Mouse (Mus musculus) hindbrain, embryonic 12.5 days (tissue): ENCODE measurements around the gene Cwh43. TPM values are rescaled to one million over a fixed set of nuclear protein-coding genes. Genes with fewer than 3 reads are reported as not detected.

Experiments used
- ATAC-seq: fragments of 200-750 bp; cut with Nextera tagmentation; 2 replicates; pipeline ENCODE4 v1.8.0; 2017; ENCODE audit warnings: moderate TSS enrichment; ENCODE audit not compliant: low FRiP score
- H3K27ac ChIP-seq: fragments of 300-500 bp; sonication (generic); 2 replicates; pipeline ENCODE4 v1.5.1; 2016; ENCODE audit warnings: mild to moderate bottlenecking
- H3K27me3 ChIP-seq: fragments of 300-500 bp; sonication (generic); 2 replicates; pipeline ENCODE4 v1.6.1; 2016; ENCODE audit warnings: mild to moderate bottlenecking
- H3K36me3 ChIP-seq: fragments of 300-500 bp; sonication (generic); 2 replicates; pipeline ENCODE4 v1.6.1; 2016; ENCODE audit warnings: mild to moderate bottlenecking
- H3K4me1 ChIP-seq: fragments of 300-500 bp; sonication (generic); 2 replicates; pipeline ENCODE4 v1.6.1; 2016
- H3K4me2 ChIP-seq: fragments of 300-500 bp; sonication (generic); replicated peaks from 2 replicates; pipeline ENCODE4 v1.6.1; 2016; ENCODE audit warnings: mild to moderate bottlenecking
- H3K4me3 ChIP-seq: fragments of 300-500 bp; sonication (generic); 2 replicates; pipeline ENCODE4 v1.5.1; 2016; ENCODE audit warnings: mild to moderate bottlenecking
- H3K9ac ChIP-seq: fragments of 300-500 bp; sonication (generic); 2 replicates; pipeline ENCODE4 v1.6.1; 2016; ENCODE audit warnings: mild to moderate bottlenecking, moderate library complexity
- H3K9me3 ChIP-seq: fragments of 300-500 bp; sonication (generic); replicated peaks from 2 replicates; pipeline ENCODE4 v1.6.1; 2016; ENCODE audit warnings: mild to moderate bottlenecking
- WGBS: fragments of 180-500 bp; shearing (Covaris S2); methylation state at CpG from one replicate; pipeline ENCODE4 v1.1.7; 2016; 5-methylcytosine and 5-hydroxymethylcytosine counted together
- polyA plus RNA-seq: library from polyadenylated mRNA; unstranded; fragments of >200 nt; fragmentation: Nextera tagmentation; extraction: Ambion mirVana; gene quantifications from 2 replicates; pipeline ENCODE4 v1.2.1, GENCODE M21; 2016

Gene Cwh43
- polyA plus RNA-seq, 1 experiment from 2014 or later = not detected

DNA sequence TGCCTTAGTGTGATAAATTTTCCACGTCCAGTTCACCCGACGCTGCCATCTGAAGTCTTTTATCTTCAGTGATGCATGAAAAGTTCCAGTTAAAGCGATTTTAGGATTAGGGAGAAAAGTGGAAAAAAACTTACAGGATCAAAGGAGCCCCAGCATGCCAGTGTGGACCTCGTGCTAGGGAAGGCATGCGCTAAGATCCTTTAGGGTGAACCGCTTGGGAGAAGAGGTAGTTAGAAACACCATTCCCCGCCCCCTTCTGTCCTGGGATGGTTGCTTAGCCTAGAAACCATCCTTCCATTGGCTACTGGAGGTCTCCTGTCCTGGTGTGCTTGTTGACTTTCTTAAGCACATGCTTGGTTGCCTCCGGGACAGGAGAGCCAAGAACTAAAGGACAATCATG lies 29.8 kb upstream of the Cwh43 start:
- Histone ChIP-seq H3K36me3 (no peaks in the 10 kb centered on the region), H3K9ac (no peak overlapping the region), H3K9me3 (no peaks in the 10 kb centered on the region), H3K27ac (no peak overlapping the region), H3K4me2 (no peak overlapping the region), H3K27me3 (peaks cover 10% of the 10 kb centered on the region), H3K4me3 (no peak overlapping the region), H3K4me1 (no peaks in the 10 kb centered on the region)
- ATAC-seq = no peak
- 68% methylated on average over 9 of the region's 9 CpGs for WGBS

GRCm38 (mm10) chr5:73376491-73376890 lies 29.4 kb upstream of the Cwh43 start:
- no peak overlapping the region for H3K4me2 ChIP-seq
- H3K9ac ChIP-seq = no peak overlapping the region
- 93% methylated on average over 7 of the region's 7 CpGs for WGBS
- no peaks in the 10 kb centered on the region for H3K4me1 ChIP-seq
- H3K27ac ChIP-seq = no peak overlapping the region
- H3K4me3 ChIP-seq = no peak overlapping the region
- no peaks in the 10 kb centered on the region for H3K9me3 ChIP-seq
- no peak for ATAC-seq
- peaks cover 14% of the 10 kb centered on the region for H3K27me3 ChIP-seq
- H3K36me3 ChIP-seq = no peaks in the 10 kb centered on the region

GRCm38 (mm10) chr5:73379908-73380307 lies 26.0 kb upstream of the Cwh43 start:
- Histone ChIP-seq H3K27ac (no peak overlapping the region), H3K9me3 (no peaks in the 10 kb centered on the region), H3K4me1 (no peaks in the 10 kb centered on the region), H3K27me3 (peaks cover 15% of the 10 kb centered on the region), H3K4me2 (no peak overlapping the region), H3K36me3 (no peaks in the 10 kb centered on the region), H3K9ac (no peak overlapping the region), H3K4me3 (no peak overlapping the region)
- peak; percentile 82 for ATAC-seq
- 29% methylated on average over 3 of the region's 3 CpGs for WGBS

DNA sequence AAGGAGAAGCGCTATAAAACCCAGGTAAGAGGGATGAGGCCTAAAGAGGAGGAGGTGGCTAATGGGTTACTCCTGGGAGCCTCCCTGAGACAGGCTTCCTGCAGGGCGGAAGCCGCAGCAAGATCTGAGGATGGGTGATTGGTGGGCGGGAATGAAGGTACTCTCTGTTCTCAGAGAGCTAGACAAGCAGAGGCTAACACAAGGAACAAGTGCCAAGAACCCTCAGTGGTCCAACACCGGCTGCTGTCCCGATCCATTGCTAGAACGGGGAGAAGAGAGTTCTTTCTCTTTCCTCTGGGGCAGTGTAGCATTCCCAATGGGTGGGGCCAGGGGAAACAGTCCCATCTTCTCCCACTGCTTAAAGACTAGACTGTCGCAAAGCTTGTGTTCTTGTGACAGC lies 25.0 kb upstream of the Cwh43 start:
- no peak overlapping the region for H3K9ac ChIP-seq
- H3K4me2 ChIP-seq = no peak overlapping the region
- H3K36me3 ChIP-seq = no peaks in the 10 kb centered on the region
- 69% methylated on average over 8 of the region's 8 CpGs for WGBS
- no peak overlapping the region for H3K27ac ChIP-seq
- no peak for ATAC-seq
- H3K27me3 ChIP-seq = peaks cover 15% of the 10 kb centered on the region
- H3K4me3 ChIP-seq = no peak overlapping the region
- no peaks in the 10 kb centered on the region for H3K9me3 ChIP-seq
- no peaks in the 10 kb centered on the region for H3K4me1 ChIP-seq

- no peak for ATAC-seq
- 76% methylated on average over 7 of the region's 7 CpGs for WGBS
- Histone ChIP-seq H3K9me3 (no peaks in the 10 kb centered on the region), H3K4me2 (no peak overlapping the region), H3K4me1 (no peaks in the 10 kb centered on the region), H3K9ac (no peak overlapping the region), H3K27ac (no peak overlapping the region), H3K27me3 (peaks cover 15% of the 10 kb centered on the region), H3K36me3 (no peaks in the 10 kb centered on the region), H3K4me3 (no peak overlapping the region)
Observed at GRCm38 (mm10) chr5:73381510-73381909, 24.4 kb upstream of the Cwh43 start.

- ATAC-seq = no peak
- H3K27me3 ChIP-seq = peaks cover 15% of the 10 kb centered on the region
- WGBS = 84% methylated on average over 9 of the region's 9 CpGs
Observed at GRCm38 (mm10) chr5:73381976-73382540, 23.8 kb upstream of the Cwh43 start.

GRCm38 (mm10) chr5:73382737-73383646 lies 22.9 kb upstream of the Cwh43 start:
- Histone ChIP-seq H3K4me1 (no peaks in the 10 kb centered on the region), H3K4me3 (no peak overlapping the region), H3K27me3 (peaks cover 15% of the 10 kb centered on the region), H3K4me2 (no peak overlapping the region), H3K9ac (no peak overlapping the region), H3K36me3 (no peaks in the 10 kb centered on the region), H3K9me3 (no peaks in the 10 kb centered on the region), H3K27ac (no peak overlapping the region)
- ATAC-seq = peak; percentile 35
- 34% methylated on average over 3 of the region's 3 CpGs for WGBS

More at GRCm38 (mm10) chr5:73381976-73382540, 23.8 kb upstream of the Cwh43 start:
- no peak overlapping the region for H3K9ac ChIP-seq
- no peaks in the 10 kb centered on the region for H3K4me1 ChIP-seq
- H3K4me2 ChIP-seq = no peak overlapping the region
- no peak overlapping the region for H3K4me3 ChIP-seq
- H3K36me3 ChIP-seq = no peaks in the 10 kb centered on the region
- no peak overlapping the region for H3K27ac ChIP-seq
- H3K9me3 ChIP-seq = no peaks in the 10 kb centered on the region

- WGBS = 31% methylated on average over 4 of the region's 4 CpGs
- no peak overlapping the region for H3K4me2 ChIP-seq
- ATAC-seq = peak; percentile 74
- H3K27ac ChIP-seq = no peak overlapping the region
- no peaks in the 10 kb centered on the region for H3K9me3 ChIP-seq
- H3K27me3 ChIP-seq = peaks cover 15% of the 10 kb centered on the region
- H3K4me3 ChIP-seq = no peak overlapping the region
- no peaks in the 10 kb centered on the region for H3K36me3 ChIP-seq
- no peak overlapping the region for H3K9ac ChIP-seq
- no peaks in the 10 kb centered on the region for H3K4me1 ChIP-seq
Observed at GRCm38 (mm10) chr5:73383647-73383970, 22.3 kb upstream of the Cwh43 start.

GRCm38 (mm10) chr5:73393041-73393440 lies 12.8 kb upstream of the Cwh43 start:
- H3K4me3 ChIP-seq = no peak overlapping the region
- WGBS = 94% methylated on average over 9 of the region's 9 CpGs
- H3K4me1 ChIP-seq = no peaks in the 10 kb centered on the region
- no peaks in the 10 kb centered on the region for H3K9me3 ChIP-seq
- no peak for ATAC-seq
- no peak overlapping the region for H3K4me2 ChIP-seq
- no peak overlapping the region for H3K9ac ChIP-seq
- H3K36me3 ChIP-seq = no peaks in the 10 kb centered on the region
- H3K27ac ChIP-seq = no peak overlapping the region
- no peaks in the 10 kb centered on the region for H3K27me3 ChIP-seq

DNA sequence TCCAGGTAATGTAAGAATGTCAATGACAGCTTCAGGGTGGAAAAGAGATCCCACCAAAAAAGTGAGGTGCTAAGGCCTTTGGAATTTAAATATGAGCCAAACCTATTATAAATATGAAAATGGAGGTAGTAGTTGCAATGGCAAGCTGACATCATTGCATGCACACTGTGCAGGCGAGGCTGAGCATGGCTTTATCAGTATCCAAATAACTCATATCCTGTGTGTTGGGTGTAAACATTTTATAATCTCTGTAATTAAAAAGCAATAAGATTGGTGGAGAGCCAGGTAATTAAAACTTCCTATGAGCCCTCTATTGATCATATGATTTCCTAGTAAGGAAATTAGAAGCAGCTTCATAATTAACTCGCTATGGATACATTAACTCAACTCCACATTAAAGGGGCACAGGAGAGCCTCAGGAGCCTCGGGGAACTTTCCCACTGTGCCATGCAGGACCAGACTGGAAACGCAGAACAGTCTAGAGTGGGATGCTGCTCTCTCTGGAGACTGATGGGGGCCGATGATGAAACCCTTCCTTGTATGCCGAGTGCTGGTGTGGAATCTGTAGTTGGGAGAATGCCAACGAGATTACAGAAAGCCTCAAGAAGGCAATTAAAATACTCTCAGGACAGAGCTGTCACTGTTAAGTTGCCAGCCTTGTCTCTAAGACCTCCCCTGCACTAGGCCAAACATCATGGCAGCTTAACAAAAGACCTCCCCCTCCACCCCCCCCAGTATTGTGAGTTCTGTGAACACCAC lies 5.9 kb upstream of the Cwh43 start:
- Histone ChIP-seq H3K36me3 (no peaks in the 10 kb centered on the region), H3K4me3 (no peak overlapping the region), H3K4me2 (no peak overlapping the region), H3K9me3 (no peaks in the 10 kb centered on the region), H3K27me3 (peaks cover 17% of the 10 kb centered on the region), H3K9ac (no peak overlapping the region), H3K27ac (no peak overlapping the region), H3K4me1 (no peaks in the 10 kb centered on the region)
- ATAC-seq = peak; percentile 60
- 56% methylated on average over 7 of the region's 7 CpGs for WGBS

GRCm38 (mm10) chr5:73401341-73401740 lies 4.5 kb upstream of the Cwh43 start:
- no peaks in the 10 kb centered on the region for H3K9me3 ChIP-seq
- H3K4me2 ChIP-seq = no peak overlapping the region
- ATAC-seq = no peak
- peaks cover 27% of the 10 kb centered on the region for H3K27me3 ChIP-seq
- H3K27ac ChIP-seq = no peak overlapping the region
- H3K36me3 ChIP-seq = no peaks in the 10 kb centered on the region
- H3K4me3 ChIP-seq = no peak overlapping the region
- H3K4me1 ChIP-seq = peaks cover 7% of the 10 kb centered on the region
- no peak overlapping the region for H3K9ac ChIP-seq
- 79% methylated on average over 5 of the region's 5 CpGs for WGBS

GRCm38 (mm10) chr5:73402911-73403310 lies 3.0 kb upstream of the Cwh43 start:
- H3K4me1 ChIP-seq = peaks cover 8% of the 10 kb centered on the region
- H3K9ac ChIP-seq = no peak overlapping the region
- H3K9me3 ChIP-seq = no peaks in the 10 kb centered on the region
- no peak overlapping the region for H3K4me3 ChIP-seq
- no peak overlapping the region for H3K27ac ChIP-seq
- WGBS = 91% methylated on average over 4 of the region's 4 CpGs
- ATAC-seq = no peak
- no peak overlapping the region for H3K4me2 ChIP-seq
- H3K36me3 ChIP-seq = no peaks in the 10 kb centered on the region
- peaks cover 43% of the 10 kb centered on the region for H3K27me3 ChIP-seq
